Mouse (Mus musculus) left cerebral cortex, postnatal 36 days (tissue): ENCODE data around the gene Sgcb. TPM values are rescaled to one million over a fixed set of nuclear protein-coding genes. Genes with fewer than 3 reads are reported as not detected.
"Not testable (repeated sequence)": the region's sequence is repeated elsewhere in the genome, so short reads cannot be mapped to it uniquely, and the experiment has no call there.

ENCODE experiments used
- DNase-seq, 2 experiments: peaks; one replicate each; pipeline ENCODE4 v3.0.0; 2021 to 2022; ENCODE audit warnings: low spot score in 2 of 2, mixed read lengths in 1 of 2
- intact Hi-C: fragments of 180-260 bp; cut with DNase I; formaldehyde crosslinking; loops from one replicate; pipeline ENCODE4 v1.15.1; 2025
- total RNA-seq, 2 experiments: library from RNA; stranded (reverse); gene quantifications; 2 replicates each; pipeline ENCODE4 v1.2.3; 2021

Gene Sgcb
- total RNA-seq, 2 experiments from 2014 or later: 49.0 TPM

- intact Hi-C loops: no loop called here
Observed at GRCm38 (mm10) chr5:73587119-73587518, 60.5 kb downstream of the Sgcb start.

GRCm38 (mm10) chr5:73586597-73586996, 61.0 kb downstream of the Sgcb start:
- intact Hi-C loops: no loop called here
- DNase-seq: no peak

More at GRCm38 (mm10) chr5:73587119-73587518, 60.5 kb downstream of the Sgcb start:
- DNase-seq: no peak

- DNase-seq: no peak
Observed at GRCm38 (mm10) chr5:73585212-73586115, 62.1 kb downstream of the Sgcb start.

GRCm38 (mm10) chr5:73584011-73584410, 63.6 kb downstream of the Sgcb start:
- DNase-seq, intact Hi-C loops: not testable (repeated sequence)

More at GRCm38 (mm10) chr5:73585212-73586115, 62.1 kb downstream of the Sgcb start:
- intact Hi-C loops: no loop called here

Other genes with a start within 250 kb of the Sgcb start
- gene Cwh43, start 241.7 kb downstream of the Sgcb start, total RNA-seq: 1 to 10 TPM; 1.7 to 2.1 TPM
- 100 to 1,000 TPM; 120 to 135 TPM for gene Dcun1d4, start 166.8 kb downstream of the Sgcb start, total RNA-seq
- gene Lrrc66, start 15.3 kb downstream of the Sgcb start, total RNA-seq: not detected
- under 1 TPM; 0.23 to 0.42 TPM for gene Spata18, start 3.6 kb upstream of the Sgcb start, total RNA-seq